34 mouse cellular contexts compared by ENCODE assay signal in the genomic region with DNA sequence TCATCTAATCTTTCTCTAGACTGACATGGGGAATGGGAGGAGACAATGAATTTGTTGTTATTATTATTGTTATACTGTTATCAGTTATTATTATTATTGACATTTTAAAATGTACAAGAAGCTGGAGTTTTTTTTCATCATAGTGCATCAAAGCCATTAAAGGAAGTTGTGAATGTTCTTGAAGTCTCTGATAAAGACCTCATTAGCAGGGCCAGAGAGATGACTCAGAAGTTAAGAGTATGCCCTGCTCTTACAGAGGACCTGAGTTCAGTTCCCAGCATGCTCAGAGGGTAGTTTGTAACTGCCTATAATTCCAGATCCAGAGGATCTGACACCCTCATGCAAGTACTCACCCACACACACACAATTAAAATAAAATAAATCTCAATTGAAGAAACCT. TPM values are rescaled to one million over a fixed set of nuclear protein-coding genes. Genes with fewer than 3 reads are reported as not detected.
"Had no signal": no experiment of that assay in that cellular context is flagged by ENCODE, and none has a peak within 500 bp of the region (broad histone marks: within the 10 kb centered on the region; RNA-seq: fewer than 3 reads in every experiment).

No protein-coding gene starts in this region.

- H3K9ac ChIP-seq: limb, embryonic 12.5 days; limb, embryonic 13.5 days; limb, embryonic 15.5 days; liver, embryonic 12.5 days; liver, embryonic 13.5 days; liver, embryonic 14.5 days; liver, embryonic 15.5 days; liver, postnatal 0 days; lung, embryonic 14.5 days; lung, embryonic 15.5 days; midbrain, embryonic 12.5 days; midbrain, embryonic 13.5 days; midbrain, embryonic 15.5 days; neural tube, embryonic 12.5 days had no signal

- H3K9me3 ChIP-seq: limb, embryonic 10.5 days; limb, embryonic 12.5 days; limb, embryonic 13.5 days; limb, embryonic 15.5 days; liver, embryonic 12.5 days; liver, embryonic 13.5 days; liver, embryonic 15.5 days; lung, embryonic 15.5 days; megakaryocyte, embryonic 14.5 days; midbrain, embryonic 10.5 days; midbrain, embryonic 12.5 days; midbrain, embryonic 13.5 days; midbrain, embryonic 15.5 days; neural tube, embryonic 12.5 days had no signal

- H3K27ac ChIP-seq: limb, embryonic 10.5 days; limb, embryonic 12.5 days; limb, embryonic 13.5 days; limb, embryonic 15.5 days; liver, embryonic 12.5 days; liver, embryonic 14.5 days; liver, embryonic 15.5 days; lung, embryonic 15.5 days; macrophage; midbrain, embryonic 10.5 days; midbrain, embryonic 12.5 days; midbrain, embryonic 13.5 days; midbrain, embryonic 15.5 days; neural tube, embryonic 12.5 days had no signal

- DNase-seq: left cerebral cortex, postnatal 4 days; liver; liver, embryonic 13.5 days; liver, postnatal 0 days; lung, adult 18-20 months; lung, adult 2 months; lung, embryonic 14.5 days; lung, postnatal 10 days; lung, postnatal 14 days; lung, postnatal 36 days; lung, postnatal 4 days; midbrain, embryonic 14.5 days had no signal

- H3K4me3 ChIP-seq: limb, embryonic 10.5 days; limb, embryonic 12.5 days; limb, embryonic 13.5 days; limb, embryonic 15.5 days; liver, embryonic 12.5 days; liver, embryonic 13.5 days; liver, embryonic 15.5 days; lung, embryonic 15.5 days; megakaryocyte, embryonic 14.5 days; midbrain, embryonic 10.5 days; midbrain, embryonic 12.5 days; midbrain, embryonic 13.5 days; midbrain, embryonic 15.5 days; myocyte; neural tube, embryonic 12.5 days had no signal

- H3K36me3 ChIP-seq: limb, embryonic 10.5 days; limb, embryonic 12.5 days; limb, embryonic 13.5 days; limb, embryonic 15.5 days; liver, embryonic 13.5 days; lung, embryonic 15.5 days; midbrain, embryonic 10.5 days; midbrain, embryonic 12.5 days; midbrain, embryonic 13.5 days; midbrain, embryonic 15.5 days; neural tube, embryonic 12.5 days had no signal

- H3K4me2 ChIP-seq: limb, embryonic 12.5 days; limb, embryonic 13.5 days; limb, embryonic 15.5 days; liver, embryonic 11.5 days; liver, embryonic 12.5 days; liver, embryonic 13.5 days; liver, embryonic 15.5 days; lung, embryonic 14.5 days; lung, embryonic 15.5 days; midbrain, embryonic 11.5 days; midbrain, embryonic 12.5 days; midbrain, embryonic 13.5 days; midbrain, embryonic 15.5 days; neural tube, embryonic 12.5 days had no signal

- H3K27me3 ChIP-seq: limb, embryonic 12.5 days; limb, embryonic 13.5 days; limb, embryonic 15.5 days; liver, embryonic 12.5 days; liver, embryonic 13.5 days; liver, embryonic 15.5 days; lung, embryonic 15.5 days; megakaryocyte, embryonic 14.5 days; midbrain, embryonic 12.5 days; midbrain, embryonic 13.5 days; midbrain, embryonic 15.5 days; neural tube, embryonic 12.5 days had no signal

- ATAC-seq: lung, postnatal 0 days; midbrain, embryonic 13.5 days; midbrain, embryonic 15.5 days; midbrain, embryonic 16.5 days had no signal

- H3K4me1 ChIP-seq: limb, embryonic 12.5 days; limb, embryonic 13.5 days; limb, embryonic 15.5 days; lung, embryonic 15.5 days; midbrain, embryonic 10.5 days; midbrain, embryonic 12.5 days; midbrain, embryonic 13.5 days; midbrain, embryonic 15.5 days; neural tube, embryonic 12.5 days had no signal

RNA-seq across cellular contexts. Expression of a gene that starts 11.2 kb away (rescaled TPM):
- total RNA-seq: monocyte, adult 5-6 weeks had no signal
- polyA plus RNA-seq: liver, adult 2 months had no signal

RNA-seq across cellular contexts. Expression of a gene that starts 36.1 kb away (rescaled TPM):
- total RNA-seq: monocyte, adult 5-6 weeks had no signal
